Mouse (Mus musculus): ENCODE results near the gene Cdcp1.

GRCm38 (mm10) chr9:123206526-123206925 is 9.3 kb downstream of the Cdcp1 start:
- TF ChIP-seq GATA1 (IDR thresholded peaks at IDR 0.05; ENCODE audit: low read length) (no peak), TAL1 (IDR thresholded peaks at IDR 0.05; ENCODE audit: low read length) (no peak)

Data from erythroblast, embryonic 14.5 days (primary cell).